Mouse (Mus musculus) R1 (cell line): ENCODE measurements at regions not wholly inside any gene's neighbourhood (a gene's known extent, or its start where the extent isn't known, plus 50 kb on each side); places are given as distances from the start of the nearest gene placed in this dataset.
A peak's percentile ranks its signal among the peaks of the same experiment; 100 is the strongest.

Experiments
- DNase-seq: peaks from one replicate; pipeline ENCODE4 v3.0.0-alpha.2; 2018; ENCODE audit warnings: low read depth, low spot score

- no peak for DNase-seq
Measured at GRCm38 (mm10) chr19:14678584-14678983, 80.7 kb upstream of the Tle4 start.

DNA sequence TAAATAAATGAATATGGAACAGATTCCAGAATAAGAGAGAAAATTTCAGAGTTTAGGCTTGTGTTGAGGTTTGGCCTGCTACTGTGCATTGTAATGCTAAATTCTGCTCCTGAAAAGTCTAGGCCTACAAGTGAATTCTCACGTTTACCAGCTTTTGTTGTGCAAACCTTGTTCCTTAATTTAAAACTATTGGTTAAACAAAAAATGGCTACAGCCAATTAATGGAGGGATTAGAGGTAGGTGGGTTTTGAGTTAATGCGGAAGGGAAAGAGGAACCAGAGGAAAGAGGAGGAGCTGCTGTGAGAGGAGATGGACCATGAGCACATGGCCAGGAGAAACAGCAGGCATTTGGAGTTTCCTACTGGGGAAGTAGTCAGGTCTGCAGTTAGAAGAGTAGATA is 79.1 kb upstream of the Tle4 start:
- DNase-seq = peak; percentile 98

- DNase-seq = peak; percentile 88
Measured at GRCm38 (mm10) chr19:14670821-14671104, 72.9 kb upstream of the Tle4 start.

DNA sequence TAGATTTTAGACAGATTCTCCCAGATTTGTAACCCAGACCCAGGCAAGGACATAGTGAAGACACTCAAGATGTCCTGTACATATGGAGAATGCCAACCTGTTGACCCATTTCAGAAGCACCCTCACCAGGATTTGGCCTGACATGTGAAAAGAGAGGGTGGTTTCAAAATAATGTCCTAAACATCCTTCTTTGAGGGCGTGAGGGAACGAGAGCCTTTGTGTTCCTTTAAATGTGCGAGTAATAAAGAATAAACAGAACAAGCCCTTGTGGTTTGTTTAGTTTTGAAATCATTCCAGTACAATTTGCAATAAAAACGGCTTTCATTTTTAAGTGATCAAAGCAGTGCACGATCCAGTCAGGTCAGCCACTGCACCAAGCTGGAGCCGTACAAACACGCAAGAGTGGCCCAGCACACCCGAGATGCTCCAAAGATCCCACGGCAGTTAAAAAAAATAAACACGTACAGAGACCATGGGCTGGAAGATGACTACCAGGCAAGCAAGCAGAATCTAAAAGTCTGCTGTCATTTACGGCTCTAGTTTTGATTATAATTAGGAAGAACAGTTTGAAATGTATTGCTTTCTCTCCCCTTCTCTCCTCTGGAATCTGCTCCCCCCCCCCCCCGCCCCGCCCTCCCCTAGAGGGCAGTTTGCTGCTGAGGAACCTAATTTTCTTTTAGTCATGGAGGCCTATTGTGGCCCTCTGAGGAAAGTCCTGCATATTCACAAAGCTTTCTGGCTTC is 72.4 kb upstream of the Tle4 start:
- no peak for DNase-seq

- no peak for DNase-seq
Measured at GRCm38 (mm10) chr19:14668512-14669181, 70.8 kb upstream of the Tle4 start.

DNA sequence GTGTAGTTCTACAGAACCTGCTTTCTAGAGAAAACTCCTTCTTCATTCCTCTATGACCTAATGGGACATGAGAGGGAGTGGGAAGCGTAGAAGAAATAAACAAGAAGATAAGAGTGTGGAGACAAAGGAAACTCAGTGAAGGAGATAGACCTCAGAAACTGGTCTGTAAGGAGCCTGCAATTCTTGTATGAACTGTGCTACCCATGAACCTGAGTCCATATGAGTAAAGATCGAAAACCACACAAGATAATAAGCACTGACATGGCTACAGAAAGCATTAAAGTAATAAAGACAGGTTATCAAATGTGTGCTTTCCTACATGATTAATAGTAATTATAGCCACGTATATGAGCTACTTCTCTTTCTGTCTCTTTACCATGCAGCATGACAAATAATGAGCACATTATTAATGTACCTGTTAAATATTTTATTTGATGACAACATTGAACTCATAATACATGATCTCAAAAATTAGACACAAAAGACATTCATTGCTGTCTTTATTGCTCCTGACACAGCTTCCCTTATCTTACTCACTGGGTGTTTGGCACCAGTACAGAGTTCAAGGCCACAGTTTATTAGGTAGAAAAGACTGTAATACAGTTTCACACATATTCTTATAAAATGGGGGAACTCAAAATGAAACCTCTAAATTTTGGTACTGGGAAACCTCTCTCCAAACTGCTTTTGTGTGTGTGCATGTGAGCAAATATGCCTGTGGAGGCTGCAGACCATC is 67.0 kb upstream of the Tle4 start:
- no peak for DNase-seq

DNA sequence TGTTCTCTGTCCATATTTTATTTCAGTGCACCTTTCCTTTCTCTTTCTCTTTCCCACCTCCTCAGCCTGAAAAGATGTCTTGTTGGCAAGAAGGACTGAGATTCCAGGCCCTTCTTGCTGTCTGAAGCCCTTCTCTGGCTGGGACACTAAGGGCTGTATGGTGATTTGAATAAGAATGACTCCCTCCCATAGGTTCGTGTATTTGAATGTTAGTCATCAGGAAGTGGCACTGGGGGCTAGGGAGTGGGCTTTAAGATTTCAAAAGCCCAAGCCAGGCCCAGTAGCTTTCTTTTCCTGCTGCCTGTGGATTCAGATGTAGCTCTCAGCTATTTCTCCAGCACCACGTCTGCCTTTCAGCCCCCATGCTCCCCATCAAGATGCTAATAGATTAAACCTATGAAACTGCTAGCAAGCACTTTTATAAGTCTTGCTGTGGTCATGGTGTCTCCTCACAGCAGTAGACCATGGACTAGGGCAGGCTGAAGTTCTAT is 66.3 kb upstream of the Tle4 start:
- DNase-seq = peak; percentile 94

- DNase-seq = peak; percentile 95
Measured at GRCm38 (mm10) chr19:14663350-14663749, 65.5 kb upstream of the Tle4 start.

GRCm38 (mm10) chr19:14659725-14660124 is 61.9 kb upstream of the Tle4 start:
- no peak for DNase-seq

GRCm38 (mm10) chr19:14658479-14658878 is 60.6 kb upstream of the Tle4 start:
- no peak for DNase-seq

DNA sequence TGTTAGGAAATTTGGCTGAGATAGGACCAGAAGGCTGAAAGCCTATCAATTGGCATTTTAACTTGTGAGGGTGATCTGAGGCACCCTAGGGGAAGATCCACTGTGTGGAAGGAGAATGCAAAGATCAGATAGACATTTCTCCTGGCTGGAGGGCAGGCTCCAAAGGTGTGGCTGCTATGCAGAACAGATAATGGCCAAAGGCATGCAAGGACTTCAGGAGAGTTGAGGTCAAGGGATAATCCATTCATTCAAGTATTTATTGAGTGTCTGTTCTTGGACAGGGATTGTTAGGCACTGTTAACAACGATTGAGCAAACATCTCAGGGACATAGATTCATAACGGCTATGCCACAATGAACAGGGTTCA is 58.2 kb upstream of the Tle4 start:
- peak; percentile 91 for DNase-seq

DNA sequence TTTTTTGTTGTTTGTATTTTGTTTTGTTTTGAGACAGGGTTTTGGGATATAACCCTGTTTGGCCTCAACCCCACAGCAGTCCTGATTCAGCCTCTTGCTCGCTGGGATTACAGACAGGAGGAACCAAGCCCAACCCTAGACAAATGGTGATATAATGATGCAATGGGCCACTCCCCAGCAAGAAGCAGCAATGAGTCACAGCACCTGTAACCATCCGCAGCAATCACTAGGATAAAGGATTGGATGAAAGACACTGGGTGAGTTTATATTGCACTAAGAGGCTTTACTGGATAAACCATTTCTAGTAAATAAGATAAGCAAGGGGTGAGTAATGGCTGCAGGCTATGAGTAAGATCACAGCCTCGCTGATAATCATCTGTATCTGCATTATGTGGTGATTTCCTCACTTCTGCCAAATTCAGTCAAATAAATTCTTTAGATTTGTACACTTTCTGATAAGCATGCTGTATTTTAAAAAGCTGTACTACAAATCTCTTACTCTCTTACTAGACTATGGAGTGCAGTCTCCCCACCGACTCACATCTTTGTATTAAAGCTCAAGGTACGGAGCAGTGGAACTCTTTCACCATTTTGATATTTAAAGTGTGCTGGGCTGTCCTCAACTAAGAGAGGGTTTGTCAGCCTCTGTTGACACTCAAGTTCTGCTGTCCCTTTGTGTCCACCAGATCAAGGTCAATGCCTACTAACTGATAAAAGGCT is 57.6 kb upstream of the Tle4 start:
- DNase-seq = peak; percentile 75
